Mouse (Mus musculus): ENCODE data around the gene Csf2ra. TPM values are rescaled to one million over a fixed set of nuclear protein-coding genes. Genes with fewer than 3 reads are reported as not detected.
"Not testable (repeated sequence)": the region's sequence is repeated elsewhere in the genome, so short reads cannot be mapped to it uniquely, and the experiment has no call there.

Csf2ra gene
- polyA plus RNA-seq, 1 experiment from 2014 or later = 48.4 TPM

DNA sequence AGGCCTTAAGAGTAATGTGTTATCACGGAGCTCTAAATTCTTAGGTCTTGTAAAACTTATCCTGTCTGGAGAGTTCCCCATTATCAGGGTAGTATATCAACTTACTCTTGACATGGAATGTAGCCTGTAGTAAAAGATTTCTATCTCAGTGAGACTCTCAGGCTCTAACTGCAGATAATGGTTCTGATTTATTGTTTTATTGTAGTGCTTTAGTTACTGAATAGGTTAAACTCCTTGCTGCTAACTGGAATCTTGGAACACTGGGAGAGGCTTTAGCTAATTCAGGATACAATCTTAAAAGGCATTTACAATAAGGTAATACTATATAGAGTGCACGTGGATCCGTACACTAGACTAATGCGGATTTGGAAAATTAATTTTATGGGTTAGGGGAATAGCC, 19.1 kb upstream of the Csf2ra start:
- H3K4me2 ChIP-seq; H3K27me3 ChIP-seq; ATAC-seq (ENCODE audit: low FRiP score); H3K27ac ChIP-seq; H3K4me3 ChIP-seq; H3K4me1 ChIP-seq (replicated peaks); H3K9ac ChIP-seq; H3K36me3 ChIP-seq; H3K9me3 ChIP-seq: not testable (repeated sequence)
- 90% methylated on average over 4 of the region's 4 CpGs for WGBS

DNA sequence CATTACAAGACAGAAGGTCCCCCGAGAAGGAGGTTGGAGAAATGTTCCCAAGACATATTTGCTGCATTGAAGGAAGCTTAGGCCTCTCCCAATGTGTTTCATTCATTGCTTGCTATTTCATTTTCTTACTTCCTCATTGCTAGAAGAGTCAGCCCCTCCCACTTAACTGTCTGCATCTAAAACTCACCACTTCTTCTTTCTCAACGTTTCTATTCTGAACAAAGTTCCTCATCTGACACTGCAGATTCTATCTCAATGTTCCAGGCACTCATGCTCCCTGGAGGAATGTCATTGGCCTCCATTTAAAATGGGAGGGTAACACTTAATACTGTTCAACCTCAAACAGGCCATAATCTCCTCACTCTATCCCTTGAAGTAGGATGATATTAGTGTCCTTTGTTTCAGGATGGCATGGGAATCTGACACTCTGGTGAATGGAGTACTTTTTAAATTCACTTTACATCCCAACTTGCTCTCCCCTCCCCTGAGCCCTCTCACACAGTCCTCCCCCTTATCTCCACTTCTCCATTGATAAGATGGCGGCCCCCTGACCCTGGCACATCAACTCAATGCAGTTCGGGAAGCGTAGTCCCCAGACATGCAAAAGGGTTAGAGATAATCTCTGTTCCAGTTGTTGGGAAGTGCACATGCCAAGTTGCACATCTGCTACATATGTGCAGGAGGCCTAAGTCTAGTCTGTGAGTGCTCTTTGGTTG, 16.6 kb upstream of the Csf2ra start:
- Histone ChIP-seq H3K27ac (no peak overlapping the region), H3K9me3 (no peaks in the 10 kb centered on the region), H3K4me1 (replicated peaks) (no peaks in the 10 kb centered on the region), H3K4me2 (no peak overlapping the region), H3K27me3 (no peaks in the 10 kb centered on the region), H3K4me3 (no peak overlapping the region), H3K36me3 (no peaks in the 10 kb centered on the region), H3K9ac (no peak overlapping the region)
- no peak for ATAC-seq (ENCODE audit: low FRiP score)
- WGBS = 82% methylated on average over 5 of the region's 5 CpGs

DNA sequence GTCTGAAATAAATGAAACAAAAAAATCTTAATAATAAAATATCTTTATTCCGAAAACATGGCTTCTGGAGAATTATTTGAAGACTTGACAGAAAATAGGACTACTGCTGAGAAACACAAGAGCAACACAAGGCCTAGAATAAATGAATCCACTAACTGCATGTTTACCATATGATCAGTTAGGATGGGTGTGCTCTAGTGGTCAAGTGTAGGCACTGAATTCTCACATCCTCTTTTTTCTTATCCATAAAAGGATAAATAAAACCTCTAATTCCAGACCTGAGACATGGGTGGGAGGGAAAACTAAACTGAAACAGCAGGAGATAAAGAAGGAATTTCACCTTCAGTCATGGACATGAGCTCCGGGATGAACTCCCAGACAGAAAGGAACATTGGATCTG, 9.7 kb upstream of the Csf2ra start:
- Histone ChIP-seq H3K4me3 (no peak overlapping the region), H3K4me2 (no peak overlapping the region), H3K36me3 (no peaks in the 10 kb centered on the region), H3K9me3 (no peaks in the 10 kb centered on the region), H3K9ac (no peak overlapping the region), H3K4me1 (replicated peaks) (no peaks in the 10 kb centered on the region), H3K27ac (no peak overlapping the region), H3K27me3 (no peaks in the 10 kb centered on the region)
- WGBS = 89% methylated on average over 2 of the region's 2 CpGs
- ATAC-seq (ENCODE audit: low FRiP score) = no peak

DNA sequence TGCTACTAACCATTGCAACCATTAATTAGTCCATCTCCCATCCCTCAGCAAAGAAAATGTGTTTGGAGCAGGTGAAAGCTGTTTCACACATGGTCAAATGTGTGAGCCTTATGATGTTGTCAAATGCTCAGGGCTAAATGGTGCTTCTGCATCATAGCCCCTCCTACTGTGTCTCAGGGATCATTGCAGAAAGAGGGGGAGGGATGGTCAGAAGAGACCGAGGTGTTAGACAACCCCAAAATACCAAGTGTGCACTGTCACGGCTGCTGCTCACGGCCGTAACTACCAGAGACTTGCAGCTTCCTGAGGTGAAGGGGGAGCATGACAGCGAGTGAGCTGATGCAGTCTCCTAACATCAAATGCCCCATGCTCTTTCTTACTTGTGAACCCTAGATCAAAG, 6.3 kb upstream of the Csf2ra start:
- ATAC-seq (ENCODE audit: low FRiP score) = no peak
- H3K9me3 ChIP-seq = no peaks in the 10 kb centered on the region
- H3K27me3 ChIP-seq = no peaks in the 10 kb centered on the region
- H3K4me3 ChIP-seq = no peak overlapping the region
- H3K9ac ChIP-seq = no peak overlapping the region
- no peak overlapping the region for H3K4me2 ChIP-seq
- no peaks in the 10 kb centered on the region for H3K4me1 ChIP-seq (replicated peaks)
- 76% methylated on average over 5 of the region's 5 CpGs for WGBS
- H3K36me3 ChIP-seq = no peaks in the 10 kb centered on the region
- H3K27ac ChIP-seq = no peak overlapping the region

DNA sequence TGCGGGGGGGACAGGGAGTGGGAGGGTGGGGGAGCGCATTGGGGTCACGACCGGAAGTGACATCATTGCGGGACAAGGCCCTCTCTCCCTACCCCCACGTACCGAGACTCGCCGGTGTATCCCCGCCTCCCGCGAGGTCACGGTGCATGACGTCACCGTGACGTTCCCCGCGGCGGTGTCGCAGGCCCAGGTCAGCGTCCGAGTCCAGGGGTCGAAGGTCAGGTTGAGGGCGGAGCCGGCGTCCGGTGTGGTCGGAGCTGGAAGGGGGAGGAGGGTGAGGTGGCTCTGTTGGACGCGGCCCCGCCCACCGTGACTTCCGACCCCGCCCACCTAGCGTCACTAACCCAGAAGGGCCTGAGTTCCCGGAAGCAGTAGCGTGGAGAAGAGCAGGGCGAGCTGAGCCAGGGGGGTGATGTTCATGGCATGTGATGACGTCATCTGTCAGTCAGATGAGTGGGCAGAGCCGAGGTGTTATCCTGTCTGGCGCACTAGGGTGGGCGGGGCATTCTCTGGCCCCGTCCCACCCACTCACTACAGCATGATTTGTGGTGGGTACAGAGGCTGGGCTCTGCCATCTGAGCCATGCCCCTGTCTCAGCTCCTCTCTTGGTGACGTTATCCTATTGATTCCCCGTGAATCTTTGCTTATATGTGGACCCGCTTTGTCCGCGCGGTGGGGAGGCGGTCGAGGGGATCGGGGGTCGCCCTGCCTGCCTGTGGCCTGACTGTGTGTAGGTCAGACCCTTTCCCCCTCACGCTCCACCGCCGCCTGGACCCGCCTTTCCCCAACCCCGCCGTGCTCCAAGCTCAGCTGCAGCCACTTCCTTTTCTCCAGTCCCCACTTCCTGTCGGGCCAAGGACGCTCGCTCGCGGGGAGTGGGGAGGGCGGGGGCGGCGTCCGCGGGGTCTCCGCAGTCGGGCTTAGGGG, 1.0 kb downstream of the Csf2ra start:
- peak overlapping the region; percentile 93 for H3K27ac ChIP-seq
- H3K4me1 ChIP-seq (replicated peaks) = peaks cover 3% of the 10 kb centered on the region
- 0 out of 2 replicates have a peak, but pooled peaks cover 3% of the 10 kb centered on the region for H3K9me3 ChIP-seq
- peaks cover 7% of the 10 kb centered on the region; the same call in 1 of the 2 replicates for H3K36me3 ChIP-seq
- peak overlapping the region; percentile 56 for H3K4me3 ChIP-seq
- peak; percentile 86 for ATAC-seq (ENCODE audit: low FRiP score)
- no peaks in the 10 kb centered on the region for H3K27me3 ChIP-seq
- H3K9ac ChIP-seq = peak overlapping the region; percentile 63
- WGBS = 2% methylated on average over 60 of the region's 71 CpGs
- peak overlapping the region; percentile 59 for H3K4me2 ChIP-seq

DNA sequence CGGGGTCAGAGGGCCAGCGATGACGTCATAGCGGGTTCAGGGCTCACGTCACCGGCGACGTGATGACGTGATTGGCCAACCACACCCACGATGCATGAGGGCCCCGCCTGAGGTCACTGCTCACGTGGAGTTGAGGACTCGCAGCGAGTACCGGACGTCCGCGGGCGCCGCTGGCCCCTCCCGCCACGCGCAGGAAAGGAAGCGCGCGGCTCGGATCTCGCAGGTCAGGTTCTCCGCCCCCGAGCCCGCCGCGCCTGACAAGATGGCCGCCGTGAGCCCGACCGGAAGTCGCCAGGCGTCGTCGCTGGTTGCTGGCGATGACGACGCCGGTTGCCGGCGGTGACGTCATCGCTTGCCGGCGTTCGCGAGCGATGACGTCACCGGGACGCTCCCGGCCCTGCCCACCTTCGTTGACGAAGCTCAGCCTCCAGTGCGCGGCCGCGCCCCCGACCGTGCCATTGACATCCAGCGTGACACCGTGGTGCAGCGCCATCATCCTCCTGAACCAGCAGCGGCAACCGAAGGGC, 1.8 kb downstream of the Csf2ra start:
- Histone ChIP-seq H3K27me3 (no peaks in the 10 kb centered on the region), H3K36me3 (peaks cover 7% of the 10 kb centered on the region; the same call in 1 of the 2 replicates), H3K27ac (peak overlapping the region; percentile 93), H3K9me3 (0 out of 2 replicates have a peak, but pooled peaks cover 3% of the 10 kb centered on the region), H3K4me2 (peak overlapping the region; percentile 59), H3K4me3 (peak overlapping the region; percentile 56), H3K4me1 (replicated peaks) (peaks cover 3% of the 10 kb centered on the region), H3K9ac (peak overlapping the region; percentile 59)
- WGBS = 2% methylated on average over 71 of the region's 71 CpGs
- peak; percentile 50 for ATAC-seq (ENCODE audit: low FRiP score)

DNA sequence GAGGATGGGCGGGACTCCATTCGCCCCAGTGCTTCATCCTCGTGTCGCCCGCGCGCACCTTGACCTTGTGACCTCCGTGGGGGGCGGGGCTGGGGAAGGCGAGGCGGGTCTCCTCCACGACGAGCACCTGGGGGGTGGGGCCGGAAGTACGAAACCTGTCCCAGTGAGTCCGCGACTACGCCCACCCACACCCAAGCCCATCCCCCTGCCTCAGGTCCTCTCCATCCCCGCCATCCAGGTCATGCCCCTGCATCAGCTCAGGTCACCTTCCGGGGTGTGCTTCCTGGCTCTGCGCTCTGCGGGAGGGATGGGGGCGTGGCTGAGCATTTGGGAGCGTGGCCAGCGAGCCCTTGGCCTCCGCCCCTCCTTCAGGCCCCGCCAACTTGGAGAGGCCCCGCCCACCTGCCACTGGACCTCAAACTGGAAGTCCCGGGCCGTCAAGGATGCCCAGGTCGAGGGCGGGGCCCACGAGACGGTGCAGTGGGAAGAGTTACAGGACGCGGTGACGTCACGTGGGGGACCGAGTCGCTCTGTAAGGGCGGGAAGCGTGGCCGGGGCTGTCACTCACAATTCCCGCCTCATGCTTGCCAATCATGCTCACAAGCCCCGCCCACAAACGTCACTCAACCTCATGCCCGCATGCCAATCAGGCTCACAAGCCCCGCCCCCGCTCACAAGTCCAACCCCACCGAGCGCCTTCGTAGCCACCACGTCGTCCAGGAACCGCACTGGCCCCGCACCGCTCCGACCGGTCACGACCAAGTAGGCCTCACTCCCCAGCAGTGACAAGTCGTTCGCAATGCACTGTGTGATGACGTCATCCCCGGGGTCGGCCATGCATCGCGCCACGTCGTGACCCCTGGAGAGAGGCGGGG, 2.5 kb downstream of the Csf2ra start:
- H3K4me2 ChIP-seq = peak overlapping the region; percentile 59
- peak overlapping the region; percentile 56 for H3K4me3 ChIP-seq
- peak overlapping the region; percentile 58 for H3K9ac ChIP-seq
- peaks cover 7% of the 10 kb centered on the region; the same call in 1 of the 2 replicates for H3K36me3 ChIP-seq
- H3K27me3 ChIP-seq = no peaks in the 10 kb centered on the region
- ATAC-seq (ENCODE audit: low FRiP score) = peak; percentile 63
- 0 out of 2 replicates have a peak, but pooled peaks cover 3% of the 10 kb centered on the region for H3K9me3 ChIP-seq
- peak overlapping the region; percentile 93 for H3K27ac ChIP-seq
- WGBS = 9% methylated on average over 69 of the region's 70 CpGs
- peaks cover 3% of the 10 kb centered on the region for H3K4me1 ChIP-seq (replicated peaks)

DNA sequence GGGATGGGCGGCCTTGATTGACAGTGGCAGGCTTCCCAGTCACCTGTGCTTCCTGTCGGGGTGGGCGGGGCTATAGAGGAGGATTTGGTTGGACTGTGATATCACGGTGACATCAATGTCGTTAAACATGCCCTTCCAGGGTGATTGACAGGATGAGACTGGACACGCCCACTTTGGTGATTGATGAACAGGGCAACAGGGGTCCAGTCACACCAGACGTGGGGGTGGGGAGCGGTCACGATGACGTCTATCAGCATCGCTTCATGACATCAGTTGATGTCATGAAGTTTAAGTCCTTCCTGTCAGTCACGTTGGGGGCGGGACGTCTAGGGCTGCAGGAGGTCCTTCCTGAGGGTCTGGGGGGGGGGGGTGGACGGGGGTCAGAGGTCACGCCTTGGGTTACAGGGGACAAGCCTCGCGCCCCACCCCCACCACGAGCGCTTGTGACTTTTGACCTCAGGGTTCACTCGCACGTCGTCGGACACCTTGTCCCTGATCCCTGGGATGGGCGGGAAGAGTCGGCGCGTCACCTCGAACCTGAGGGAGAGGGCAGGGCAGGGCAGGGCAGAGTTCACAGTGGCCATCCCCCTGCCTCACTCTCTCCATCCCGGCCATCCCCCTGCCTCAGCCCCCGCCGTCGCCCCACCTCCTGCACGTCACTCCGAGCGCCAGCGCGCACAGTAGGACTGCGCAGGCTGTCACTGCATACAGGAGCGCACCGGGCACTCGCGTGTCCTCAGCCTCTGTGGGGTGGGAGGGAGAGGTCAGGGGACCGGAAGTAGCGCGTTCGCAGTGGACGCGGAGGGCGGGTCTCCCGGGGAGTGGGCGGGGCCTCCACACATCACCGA, 3.3 kb downstream of the Csf2ra start:
- H3K27me3 ChIP-seq = no peaks in the 10 kb centered on the region
- 29% methylated on average over 53 of the region's 53 CpGs for WGBS
- peak overlapping the region; percentile 93; the same call in 1 of the 2 replicates for H3K27ac ChIP-seq
- H3K36me3 ChIP-seq = peaks cover 7% of the 10 kb centered on the region; the same call in 1 of the 2 replicates
- H3K4me3 ChIP-seq = peak overlapping the region; percentile 56
- peaks cover 3% of the 10 kb centered on the region for H3K4me1 ChIP-seq (replicated peaks)
- H3K4me2 ChIP-seq = peak overlapping the region; percentile 59
- peak overlapping the region; percentile 58; the same call in 1 of the 2 replicates for H3K9ac ChIP-seq
- H3K9me3 ChIP-seq = 0 out of 2 replicates have a peak, but pooled peaks cover 3% of the 10 kb centered on the region
- ATAC-seq (ENCODE audit: low FRiP score) = peak; percentile 9

DNA sequence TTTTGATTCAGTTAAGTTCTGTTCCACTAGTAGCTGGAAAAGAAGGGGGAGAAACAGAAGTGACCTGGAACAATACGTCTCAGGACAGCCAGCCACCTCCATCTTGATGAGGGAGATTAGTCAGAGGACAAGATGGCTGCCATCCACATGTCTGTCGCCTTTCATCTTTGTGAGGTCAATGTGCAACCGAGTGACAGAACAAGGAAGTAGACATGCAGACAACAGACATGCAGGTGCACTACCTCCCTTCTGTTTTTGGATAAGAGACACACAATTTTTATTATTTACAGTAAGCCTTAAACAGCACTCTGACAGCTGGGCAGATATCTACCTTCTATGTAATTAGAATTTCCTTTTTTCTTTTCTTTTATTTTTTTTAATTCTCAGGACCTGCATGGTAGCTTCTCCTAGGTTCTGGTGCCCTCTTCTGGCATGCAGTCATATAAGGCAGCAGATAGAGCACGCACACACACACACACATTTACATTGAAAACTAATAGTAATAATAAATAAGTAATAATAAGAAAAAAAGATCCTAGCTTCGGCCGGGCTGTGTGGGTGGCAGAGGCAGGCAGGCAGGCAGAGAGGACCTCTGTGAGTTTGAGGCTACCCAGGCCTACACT, 4.4 kb downstream of the Csf2ra start:
- Histone ChIP-seq H3K27ac (no peak overlapping the region), H3K27me3 (no peaks in the 10 kb centered on the region), H3K4me3 (no peak overlapping the region), H3K4me1 (replicated peaks) (peaks cover 3% of the 10 kb centered on the region), H3K4me2 (no peak overlapping the region), H3K9me3 (0 out of 2 replicates have a peak, but pooled peaks cover 3% of the 10 kb centered on the region), H3K9ac (no peak overlapping the region), H3K36me3 (peaks cover 7% of the 10 kb centered on the region; the same call in 1 of the 2 replicates)
- ATAC-seq (ENCODE audit: low FRiP score) = no peak
- WGBS = 92% methylated on average over 6 of the region's 6 CpGs

GRCm38 (mm10) chr19:61207506-61207905, 20.7 kb downstream of the Csf2ra start:
- not testable (repeated sequence) for H3K36me3 ChIP-seq; ATAC-seq (ENCODE audit: low FRiP score); H3K9ac ChIP-seq; H3K4me1 ChIP-seq (replicated peaks); H3K4me3 ChIP-seq; H3K27ac ChIP-seq; H3K4me2 ChIP-seq; H3K27me3 ChIP-seq; H3K9me3 ChIP-seq
- WGBS = 82% methylated on average over 6 of the region's 6 CpGs
